Comparison of ENCODE assay signal across 8 mouse cellular contexts in genomic region chr11:3162236-3162897, GRCm38 (mm10). TPM values are rescaled to one million over a fixed set of nuclear protein-coding genes. Genes with fewer than 3 reads are reported as not detected.
DNase-seq lines count a peak whose midpoint lies in the region; ATAC-seq lines count a peak whose summit lies in the region.
"Not testable (repeated sequence)": the region's sequence is repeated elsewhere in the genome, so short reads cannot be mapped to it uniquely, and the experiment has no call there.

No protein-coding gene starts in this region.

- H3K27me3 ChIP-seq in forebrain, embryonic 16.5 days (replicated peaks; ENCODE audit: control insufficient read depth, insufficient read depth, low read length); heart, embryonic 15.5 days; limb, embryonic 13.5 days; midbrain, embryonic 12.5 days: not testable (repeated sequence)

- not testable (repeated sequence) for H3K4me3 ChIP-seq in forebrain, embryonic 16.5 days (replicated peaks; ENCODE audit: low read length); heart, embryonic 15.5 days; limb, embryonic 13.5 days; midbrain, embryonic 12.5 days

- not testable (repeated sequence) for H3K9me3 ChIP-seq in forebrain, embryonic 16.5 days (ENCODE audit: control insufficient read depth, low read length)
- peaks cover 11% of the 10 kb centered on the region for H3K9me3 ChIP-seq in heart, embryonic 15.5 days (replicated peaks)
- H3K9me3 ChIP-seq in limb, embryonic 13.5 days = peaks cover 15% of the 10 kb centered on the region
- H3K9me3 ChIP-seq in midbrain, embryonic 12.5 days = peaks cover 21% of the 10 kb centered on the region

- peak; percentile 53 for DNase-seq in cerebellum, adult 11-12 months
- DNase-seq in kidney, adult 9 months = peak; percentile 97
- DNase-seq in spleen, adult 18-20 months = peak; percentile 53 to 66
- DNase-seq in urinary bladder, postnatal 4 days (ENCODE audit: low spot score in 2 of 2) = peak; percentile 85 to 97

- H3K4me1 ChIP-seq in forebrain, embryonic 16.5 days (replicated peaks; ENCODE audit: control insufficient read depth, insufficient read depth, low read length); heart, embryonic 15.5 days (replicated peaks); limb, embryonic 13.5 days; midbrain, embryonic 12.5 days: not testable (repeated sequence)

- not testable (repeated sequence) for H3K9ac ChIP-seq in forebrain, embryonic 16.5 days (replicated peaks; ENCODE audit: low read depth, low read length); heart, embryonic 15.5 days; limb, embryonic 13.5 days; midbrain, embryonic 12.5 days (replicated peaks)

- not testable (repeated sequence) for H3K4me2 ChIP-seq in forebrain, embryonic 16.5 days (ENCODE audit: low read length); heart, embryonic 15.5 days; limb, embryonic 13.5 days (replicated peaks); midbrain, embryonic 12.5 days (replicated peaks)

- ATAC-seq in forebrain, embryonic 16.5 days = peak; percentile 24
- ATAC-seq in heart, embryonic 15.5 days (replicated peaks; ENCODE audit: insufficient number of reproducible peaks, insufficient read depth, low FRiP score, low read depth) = peak; percentile 40
- peak; percentile 30; the same call in 1 of the 2 replicates for ATAC-seq in limb, embryonic 13.5 days (ENCODE audit: low FRiP score, low read depth)
- ATAC-seq in midbrain, embryonic 12.5 days (ENCODE audit: low FRiP score, low read depth) = peak; percentile 38

- H3K36me3 ChIP-seq in forebrain, embryonic 16.5 days (ENCODE audit: control insufficient read depth, insufficient read depth); heart, embryonic 15.5 days; limb, embryonic 13.5 days; midbrain, embryonic 12.5 days: not testable (repeated sequence)

- 58% methylated on average over 5 of the region's 5 CpGs for WGBS in forebrain, embryonic 16.5 days
- WGBS in heart, embryonic 15.5 days = 60% methylated on average over 5 of the region's 5 CpGs
- WGBS in limb, embryonic 13.5 days = 64% methylated on average over 5 of the region's 5 CpGs
- WGBS in midbrain, embryonic 12.5 days = 64% methylated on average over 5 of the region's 5 CpGs

- H3K27ac ChIP-seq in forebrain, embryonic 16.5 days (ENCODE audit: low read length); heart, embryonic 15.5 days; limb, embryonic 13.5 days; midbrain, embryonic 12.5 days (replicated peaks): not testable (repeated sequence)

RNA-seq across cellular contexts. Expression of gene Sfi1, which starts 30.9 kb away (rescaled TPM):
- polyA plus RNA-seq in forebrain, embryonic 16.5 days (2015; fragmentation: Nextera tagmentation; extraction: Ambion mirVana) = 17.2 and 23.9 TPM in 2 replicates
- 10.9 and 12.0 TPM in 2 replicates for polyA plus RNA-seq in heart, embryonic 15.5 days (2015; fragmentation: Nextera tagmentation; extraction: Ambion mirVana)
- polyA plus RNA-seq in limb, embryonic 13.5 days (2015; fragmentation: Nextera tagmentation; extraction: Ambion mirVana) = 16.8 and 17.3 TPM in 2 replicates
- polyA plus RNA-seq in midbrain, embryonic 12.5 days (2016; fragmentation: Nextera tagmentation; extraction: Ambion mirVana) = 16.3 and 19.9 TPM in 2 replicates

RNA-seq across cellular contexts. Expression of gene Eif4enif1, which starts 39.8 kb away (rescaled TPM):
- polyA plus RNA-seq in forebrain, embryonic 16.5 days (2015; fragmentation: Nextera tagmentation; extraction: Ambion mirVana) = 40.9 and 54.9 TPM in 2 replicates
- polyA plus RNA-seq in heart, embryonic 15.5 days (2015; fragmentation: Nextera tagmentation; extraction: Ambion mirVana) = 29.4 and 37.4 TPM in 2 replicates
- 62.1 and 68.8 TPM in 2 replicates for polyA plus RNA-seq in limb, embryonic 13.5 days (2015; fragmentation: Nextera tagmentation; extraction: Ambion mirVana)
- 59.6 and 60.9 TPM in 2 replicates for polyA plus RNA-seq in midbrain, embryonic 12.5 days (2016; fragmentation: Nextera tagmentation; extraction: Ambion mirVana)
